Mouse (Mus musculus) midbrain, postnatal 0 days (tissue): ENCODE data around the gene Arhgap15. TPM values are rescaled to one million over a fixed set of nuclear protein-coding genes. Genes with fewer than 3 reads are reported as not detected.

Source experiments
- ATAC-seq: fragments of 200-750 bp; cut with Nextera tagmentation; 2 replicates; pipeline ENCODE4 v1.8.0; 2017; ENCODE audit warnings: moderate number of reproducible peaks, mild to moderate bottlenecking, moderate TSS enrichment, moderate library complexity; ENCODE audit not compliant: low FRiP score
- DNase-seq: peaks from one replicate; pipeline ENCODE4 v3.0.0-alpha.2; 2015; ENCODE audit warnings: low spot score
- H3K27ac ChIP-seq: fragments of 300-500 bp; sonication (generic); 2 replicates; pipeline ENCODE4 v1.5.1; 2014; ENCODE audit warnings: low read depth, mild to moderate bottlenecking, low read length, mixed read lengths
- H3K27me3 ChIP-seq: fragments of 300-500 bp; sonication (generic); 2 replicates; pipeline ENCODE4 v1.6.1; 2014; ENCODE audit warnings: low read length, control low read depth, mixed read lengths; ENCODE audit not compliant: insufficient read depth
- H3K36me3 ChIP-seq: fragments of 300-500 bp; sonication (generic); 2 replicates; pipeline ENCODE4 v1.6.1; 2014; ENCODE audit warnings: low read length, control low read depth, mixed read lengths; ENCODE audit not compliant: insufficient read depth
- H3K4me1 ChIP-seq: fragments of 300-500 bp; sonication (generic); 2 replicates; pipeline ENCODE4 v1.6.1; 2014; ENCODE audit warnings: mild to moderate bottlenecking, control low read depth, antibody characterized with exemption, low read length, mixed read lengths; ENCODE audit not compliant: insufficient read depth
- H3K4me2 ChIP-seq: fragments of 300-500 bp; sonication (generic); 2 replicates; pipeline ENCODE4 v1.6.1; 2014; ENCODE audit warnings: low read depth, mild to moderate bottlenecking, low read length, mixed read lengths; ENCODE audit not compliant: poor library complexity, severe bottlenecking
- H3K4me3 ChIP-seq: fragments of 300-500 bp; sonication (generic); 2 replicates; pipeline ENCODE4 v1.5.1; 2014; ENCODE audit warnings: low read depth, mild to moderate bottlenecking, low read length, moderate library complexity
- H3K9ac ChIP-seq: fragments of 300-500 bp; sonication (generic); replicated peaks from 2 replicates; pipeline ENCODE4 v1.6.1; 2014; ENCODE audit warnings: mild to moderate bottlenecking, low read length, moderate library complexity, mixed read lengths; ENCODE audit not compliant: poor library complexity, severe bottlenecking
- H3K9me3 ChIP-seq: fragments of 300-500 bp; sonication (generic); 2 replicates; pipeline ENCODE4 v1.6.1; 2016; ENCODE audit warnings: low read length, control low read depth
- CTCF ChIP-seq: IDR thresholded peaks from 2 replicates; pipeline ENCODE4 v1.5.1; 2016; ENCODE audit warnings: antibody characterized with exemption, mild to moderate bottlenecking
- WGBS: fragments of 180-500 bp; shearing (Covaris S2); extraction: QIAGEN DNeasy Blood & Tissue Kit; methylation state at CpG from one replicate; pipeline ENCODE4 v1.1.7; 2014; 5-methylcytosine and 5-hydroxymethylcytosine counted together
- polyA plus RNA-seq: library from polyadenylated mRNA; unstranded; fragments of >200 nt; fragmentation: Nextera tagmentation; extraction: Ambion mirVana; gene quantifications from 2 replicates; pipeline ENCODE4 v1.2.1, GENCODE M21; 2015
- total RNA-seq: library from RNA; depleted of rRNA; stranded (reverse); fragments of >200 nt; gene quantifications from 2 replicates; pipeline ENCODE4 v1.2.3, GENCODE M21; 2014

Arhgap15 gene
- total and polyA plus RNA-seq, 2 experiments from 2014 or later = 0.77 to 1.2 TPM

GRCm38 (mm10) chr2:43749321-43749720, 697 bp downstream of the Arhgap15 start:
- no peaks in the 10 kb centered on the region for H3K9me3 ChIP-seq
- no peak overlapping the region for H3K9ac ChIP-seq
- no peaks in the 10 kb centered on the region for H3K36me3 ChIP-seq
- 69% methylated on average over 3 of the region's 3 CpGs for WGBS
- H3K4me2 ChIP-seq = no peak overlapping the region
- no peaks in the 10 kb centered on the region for H3K27me3 ChIP-seq
- H3K4me1 ChIP-seq = no peaks in the 10 kb centered on the region
- ATAC-seq = no peak
- no peak for DNase-seq
- no peak for TF ChIP-seq CTCF
- H3K4me3 ChIP-seq = no peak overlapping the region
- H3K27ac ChIP-seq = no peak overlapping the region

GRCm38 (mm10) chr2:43755899-43756298, 7.3 kb downstream of the Arhgap15 start:
- H3K36me3 ChIP-seq = no peaks in the 10 kb centered on the region
- no peak overlapping the region for H3K4me3 ChIP-seq
- TF ChIP-seq CTCF = no peak
- H3K9ac ChIP-seq = no peak overlapping the region
- ATAC-seq = no peak
- H3K4me2 ChIP-seq = no peak overlapping the region
- no peak for DNase-seq
- H3K27me3 ChIP-seq = no peaks in the 10 kb centered on the region
- H3K9me3 ChIP-seq = no peaks in the 10 kb centered on the region
- no peaks in the 10 kb centered on the region for H3K4me1 ChIP-seq
- 95% methylated on average over 3 of the region's 3 CpGs for WGBS
- no peak overlapping the region for H3K27ac ChIP-seq

DNA sequence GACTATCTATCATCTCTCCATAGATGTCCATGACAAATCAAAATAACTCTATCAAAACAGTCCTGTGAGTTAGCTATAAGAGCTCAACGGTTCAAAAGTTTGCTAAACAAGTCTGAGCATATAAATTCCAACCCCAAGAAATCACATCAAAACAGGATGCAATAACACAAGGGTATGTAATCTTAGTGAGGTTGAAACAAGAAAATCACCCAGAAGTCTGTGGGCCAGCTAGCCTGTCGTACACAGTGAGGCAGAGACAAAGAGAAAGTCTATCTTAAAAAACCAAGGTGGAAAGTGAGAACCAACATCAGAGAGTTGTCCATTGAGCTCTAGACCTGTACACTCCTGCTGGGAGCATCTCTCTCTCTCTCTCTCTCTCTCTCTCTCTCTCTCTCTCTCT, 8.0 kb downstream of the Arhgap15 start:
- ATAC-seq = no peak
- H3K36me3 ChIP-seq = no peaks in the 10 kb centered on the region
- no peaks in the 10 kb centered on the region for H3K9me3 ChIP-seq
- no peaks in the 10 kb centered on the region for H3K4me1 ChIP-seq
- no peak overlapping the region for H3K4me2 ChIP-seq
- no peak overlapping the region for H3K27ac ChIP-seq
- no peak overlapping the region for H3K4me3 ChIP-seq
- H3K27me3 ChIP-seq = no peaks in the 10 kb centered on the region
- no peak for TF ChIP-seq CTCF
- no peak for DNase-seq
- H3K9ac ChIP-seq = no peak overlapping the region
- WGBS = 74% methylated on average over 2 of the region's 2 CpGs

DNA sequence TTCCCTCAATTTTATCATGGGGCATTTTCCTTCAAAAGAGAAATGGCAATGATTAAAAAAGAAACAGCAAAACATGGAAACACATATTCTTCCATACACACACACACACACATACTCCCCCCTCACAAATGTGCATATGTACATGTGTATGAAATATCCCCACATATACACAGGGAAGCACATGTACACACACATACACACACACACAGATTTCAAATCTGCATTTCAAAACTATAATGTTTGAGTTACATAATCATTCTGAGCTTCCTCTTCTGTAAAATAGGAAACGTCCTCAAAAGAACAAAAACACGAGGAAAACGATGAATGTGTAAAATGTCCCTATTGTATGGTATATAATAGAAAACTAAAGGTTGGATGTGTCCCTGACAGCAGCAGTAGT, 13.1 kb downstream of the Arhgap15 start:
- Histone ChIP-seq H3K4me2 (no peak overlapping the region), H3K36me3 (no peaks in the 10 kb centered on the region), H3K27ac (no peak overlapping the region), H3K27me3 (no peaks in the 10 kb centered on the region), H3K9ac (no peak overlapping the region), H3K9me3 (no peaks in the 10 kb centered on the region), H3K4me1 (no peaks in the 10 kb centered on the region), H3K4me3 (no peak overlapping the region)
- no peak for TF ChIP-seq CTCF
- 83% methylated on average over 3 of the region's 3 CpGs for WGBS
- no peak for ATAC-seq
- DNase-seq = no peak

DNA sequence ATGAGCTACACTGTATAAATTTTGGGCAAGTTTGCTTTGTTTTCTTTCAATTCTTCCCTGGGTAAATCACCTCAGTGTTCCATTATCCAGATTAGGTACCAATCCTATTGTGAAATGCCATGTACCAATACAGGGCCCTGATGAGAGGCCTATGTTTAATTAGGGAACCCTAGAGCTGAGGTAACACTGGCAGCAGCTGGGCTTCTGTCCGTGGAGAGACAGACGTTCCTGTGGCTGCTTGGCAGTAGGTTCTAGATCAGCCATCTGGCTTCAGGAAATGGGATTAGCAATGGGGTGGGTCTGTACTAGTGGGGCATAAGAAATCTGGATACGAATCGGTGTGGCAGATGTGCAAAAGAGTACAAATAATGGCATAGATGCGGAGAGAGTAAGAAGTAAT, 14.7 kb downstream of the Arhgap15 start:
- ATAC-seq (no peak), DNase-seq (no peak)
- WGBS = 65% methylated on average over 5 of the region's 5 CpGs
- Histone ChIP-seq H3K27me3 (no peaks in the 10 kb centered on the region), H3K9ac (no peak overlapping the region), H3K4me1 (no peaks in the 10 kb centered on the region), H3K9me3 (no peaks in the 10 kb centered on the region), H3K36me3 (no peaks in the 10 kb centered on the region), H3K4me3 (no peak overlapping the region), H3K27ac (no peak overlapping the region), H3K4me2 (no peak overlapping the region)
- no peak for TF ChIP-seq CTCF

DNA sequence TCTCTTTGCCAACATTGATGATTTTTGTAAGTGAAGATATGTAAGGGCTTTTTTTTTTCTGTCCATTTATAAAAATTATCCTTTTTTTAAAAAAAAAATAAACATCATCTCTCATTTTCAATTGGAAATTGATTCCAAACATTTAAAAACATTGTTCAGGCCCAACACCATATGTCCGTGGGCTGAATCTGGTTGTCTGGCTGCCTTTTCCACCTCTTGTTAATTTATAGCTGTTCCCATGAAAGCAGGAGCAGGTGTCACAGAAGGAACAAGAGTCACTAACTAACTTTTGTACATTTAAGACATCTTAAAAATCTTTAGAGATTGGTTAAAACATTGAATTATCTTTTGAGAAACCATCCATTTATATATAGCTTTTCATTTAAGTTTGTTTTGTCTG, 15.8 kb downstream of the Arhgap15 start:
- H3K4me1 ChIP-seq = no peaks in the 10 kb centered on the region
- H3K27me3 ChIP-seq = no peaks in the 10 kb centered on the region
- no peak for TF ChIP-seq CTCF
- no peak overlapping the region for H3K4me2 ChIP-seq
- no peak overlapping the region for H3K4me3 ChIP-seq
- no peak overlapping the region for H3K9ac ChIP-seq
- H3K36me3 ChIP-seq = no peaks in the 10 kb centered on the region
- 84% methylated on average over 1 of the region's 1 CpGs for WGBS
- DNase-seq = no peak
- no peaks in the 10 kb centered on the region for H3K9me3 ChIP-seq
- no peak overlapping the region for H3K27ac ChIP-seq
- ATAC-seq = no peak
